ENCODE assay signal across 9 mouse cellular contexts in genomic region chr10:30825049-30825448, GRCm38 (mm10). TPM values are rescaled to one million over a fixed set of nuclear protein-coding genes. Genes with fewer than 3 reads are reported as not detected.
DNase-seq lines count a peak whose midpoint lies in the region; ATAC-seq lines count a peak whose summit lies in the region.
"Had no signal": no experiment of that assay in that cellular context is flagged by ENCODE, and none has a peak within 500 bp of the region (broad histone marks: within the 10 kb centered on the region; RNA-seq: fewer than 3 reads in every experiment).

No protein-coding gene starts in this region.

- peak; percentile 92 for ATAC-seq in frontal cortex, adult (ENCODE audit: low TSS enrichment)
- ATAC-seq in midbrain, embryonic 11.5 days (ENCODE audit: low FRiP score) = 0 out of 2 replicates have a peak, but pooled peaks have one; percentile 22
- ATAC-seq in forebrain, embryonic 12.5 days (ENCODE audit: low FRiP score) = peak; percentile 67; the same call in 1 of the 2 replicates
- ATAC-seq in midbrain, embryonic 14.5 days (ENCODE audit: low FRiP score, low TSS enrichment) = no peak
- no peak for ATAC-seq in erythroblast, adult 5-6 weeks (replicated peaks; ENCODE audit: low FRiP score, poor library complexity, severe bottlenecking)

- H3K27ac ChIP-seq in midbrain, embryonic 11.5 days (ENCODE audit: low read depth, low read length) = no peak overlapping the region
- no peak overlapping the region for H3K27ac ChIP-seq in midbrain, embryonic 10.5 days (replicated peaks)
- H3K27ac ChIP-seq in forebrain, embryonic 12.5 days = no peak overlapping the region
- H3K27ac ChIP-seq in midbrain, embryonic 14.5 days (replicated peaks; ENCODE audit: low read depth, low read length) = no peak overlapping the region
- H3K27ac ChIP-seq: heart, embryonic 13.5 days had no signal

- DNase-seq in frontal cortex, postnatal 25 days (ENCODE audit: low spot score in 2 of 2) = no peak
- peak; percentile 95 for DNase-seq in midbrain, embryonic 11.5 days (ENCODE audit: low spot score, missing footprints)
- no peak for DNase-seq in midbrain, embryonic 10.5 days (ENCODE audit: low spot score)
- peak; percentile 85 for DNase-seq in midbrain, embryonic 14.5 days
- no peak for DNase-seq in heart, adult 11 months

- no peaks in the 10 kb centered on the region for H3K4me1 ChIP-seq in midbrain, embryonic 11.5 days (ENCODE audit: control insufficient read depth, insufficient read depth, low read length)
- no peaks in the 10 kb centered on the region for H3K4me1 ChIP-seq in midbrain, embryonic 10.5 days
- H3K4me1 ChIP-seq in forebrain, embryonic 12.5 days = no peaks in the 10 kb centered on the region
- H3K4me1 ChIP-seq in midbrain, embryonic 14.5 days (ENCODE audit: control insufficient read depth, insufficient read depth, low read length) = no peaks in the 10 kb centered on the region

- no peaks in the 10 kb centered on the region for H3K27me3 ChIP-seq in midbrain, embryonic 11.5 days (ENCODE audit: control insufficient read depth, insufficient read depth, low read length)
- H3K27me3 ChIP-seq in midbrain, embryonic 10.5 days (ENCODE audit: low read depth, poor library complexity, severe bottlenecking) = no peaks in the 10 kb centered on the region
- no peaks in the 10 kb centered on the region for H3K27me3 ChIP-seq in forebrain, embryonic 12.5 days
- no peaks in the 10 kb centered on the region for H3K27me3 ChIP-seq in midbrain, embryonic 14.5 days (ENCODE audit: control insufficient read depth, insufficient read depth, low read length)
- H3K27me3 ChIP-seq: heart, embryonic 13.5 days had no signal

- H3K36me3 ChIP-seq in midbrain, embryonic 11.5 days (ENCODE audit: control insufficient read depth, insufficient read depth, low read length) = no peaks in the 10 kb centered on the region
- no peaks in the 10 kb centered on the region for H3K36me3 ChIP-seq in midbrain, embryonic 10.5 days
- no peaks in the 10 kb centered on the region for H3K36me3 ChIP-seq in forebrain, embryonic 12.5 days (replicated peaks)
- H3K36me3 ChIP-seq in midbrain, embryonic 14.5 days (ENCODE audit: control insufficient read depth, insufficient read depth, low read length) = no peaks in the 10 kb centered on the region

- no peak overlapping the region for H3K4me2 ChIP-seq in midbrain, embryonic 11.5 days
- no peak overlapping the region for H3K4me2 ChIP-seq in forebrain, embryonic 12.5 days
- H3K4me2 ChIP-seq in midbrain, embryonic 14.5 days (ENCODE audit: low read length) = no peak overlapping the region
- H3K4me2 ChIP-seq: heart, embryonic 13.5 days had no signal

- H3K4me3 ChIP-seq in midbrain, embryonic 11.5 days (ENCODE audit: low read depth, low read length) = no peak overlapping the region
- no peak overlapping the region for H3K4me3 ChIP-seq in midbrain, embryonic 10.5 days
- H3K4me3 ChIP-seq in forebrain, embryonic 12.5 days (replicated peaks) = no peak overlapping the region
- H3K4me3 ChIP-seq in midbrain, embryonic 14.5 days (replicated peaks; ENCODE audit: low read depth, low read length) = no peak overlapping the region
- H3K4me3 ChIP-seq: heart, embryonic 13.5 days had no signal

- WGBS in midbrain, embryonic 11.5 days = 14% methylated on average over 1 of the region's 1 CpGs
- 13% methylated on average over 1 of the region's 1 CpGs for WGBS in midbrain, embryonic 10.5 days
- 19% methylated on average over 1 of the region's 1 CpGs for WGBS in forebrain, embryonic 12.5 days
- WGBS in midbrain, embryonic 14.5 days = 7% methylated on average over 1 of the region's 1 CpGs

- H3K9me3 ChIP-seq in midbrain, embryonic 11.5 days (ENCODE audit: control insufficient read depth, low read length) = no peaks in the 10 kb centered on the region
- peaks cover 6% of the 10 kb centered on the region; the same call in 1 of the 2 replicates for H3K9me3 ChIP-seq in midbrain, embryonic 10.5 days (replicated peaks)
- H3K9me3 ChIP-seq in forebrain, embryonic 12.5 days = no peaks in the 10 kb centered on the region
- H3K9me3 ChIP-seq in midbrain, embryonic 14.5 days (ENCODE audit: control insufficient read depth, low read length) = no peaks in the 10 kb centered on the region
- H3K9me3 ChIP-seq: heart, embryonic 13.5 days had no signal

- no peak overlapping the region for H3K9ac ChIP-seq in midbrain, embryonic 11.5 days (ENCODE audit: low read length)
- no peak overlapping the region for H3K9ac ChIP-seq in forebrain, embryonic 12.5 days
- no peak overlapping the region for H3K9ac ChIP-seq in midbrain, embryonic 14.5 days (replicated peaks; ENCODE audit: low read length)
- H3K9ac ChIP-seq: heart, embryonic 13.5 days had no signal

RNA-seq across cellular contexts. Expression of gene Hey2, which starts 17.6 kb away (rescaled TPM):
- 2.8 and 4.0 TPM in 2 replicates for polyA plus RNA-seq in midbrain, embryonic 11.5 days (2014; fragmentation: Nextera tagmentation; extraction: Ambion mirVana)
- polyA plus RNA-seq in midbrain, embryonic 10.5 days (2016; fragmentation: Nextera tagmentation; extraction: Ambion mirVana) = 3.0 and 3.8 TPM in 2 replicates
- 5.3 and 5.6 TPM in 2 replicates for polyA plus RNA-seq in forebrain, embryonic 12.5 days (2016; fragmentation: Nextera tagmentation; extraction: Ambion mirVana)
- 2.5 and 3.0 TPM in 2 replicates for polyA plus RNA-seq in midbrain, embryonic 14.5 days (2014; fragmentation: Nextera tagmentation; extraction: Ambion mirVana)
- total RNA-seq in erythroblast, adult 5-6 weeks (2015; ENCODE audit: low replicate concordance) = not detected in 2 replicates
- not detected in 2 replicates for total RNA-seq in erythroblast, adult 5-6 weeks (2017; ENCODE audit: low replicate concordance)

RNA-seq across cellular contexts. Expression of gene Ncoa7, which starts 21.9 kb away (rescaled TPM):
- 6.4 and 7.3 TPM in 2 replicates for polyA plus RNA-seq in midbrain, embryonic 11.5 days (2014; fragmentation: Nextera tagmentation; extraction: Ambion mirVana)
- polyA plus RNA-seq in midbrain, embryonic 10.5 days (2016; fragmentation: Nextera tagmentation; extraction: Ambion mirVana) = 6.2 and 6.6 TPM in 2 replicates
- 9.4 and 11.1 TPM in 2 replicates for polyA plus RNA-seq in forebrain, embryonic 12.5 days (2016; fragmentation: Nextera tagmentation; extraction: Ambion mirVana)
- polyA plus RNA-seq in midbrain, embryonic 14.5 days (2014; fragmentation: Nextera tagmentation; extraction: Ambion mirVana) = 18.5 and 19.2 TPM in 2 replicates
- total RNA-seq in erythroblast, adult 5-6 weeks (2015; ENCODE audit: low replicate concordance) = 129 and 168 TPM in 2 replicates
- total RNA-seq in erythroblast, adult 5-6 weeks (2017; ENCODE audit: low replicate concordance) = 257 and 280 TPM in 2 replicates

Comparison
In these comparisons a context has a peak if more than half of its experiments do, and no peak if none do; other contexts are left out.
1. ATAC-seq: peak in frontal cortex, adult (single experiment), midbrain, embryonic 11.5 days (single experiment) and forebrain, embryonic 12.5 days (single experiment); none in midbrain, embryonic 14.5 days (single experiment) and erythroblast, adult 5-6 weeks (single experiment).
2. DNase-seq: peak in midbrain, embryonic 11.5 days (single experiment) and midbrain, embryonic 14.5 days (single experiment); none in frontal cortex, postnatal 25 days (0 of 2), midbrain, embryonic 10.5 days (single experiment) and heart, adult 11 months (single experiment).